Mouse (Mus musculus) thymus, adult 2 months (tissue): ENCODE measurements around the gene Ppp2r3c.

ENCODE experiments used
- CTCF ChIP-seq: fragments of 200-500 bp; IDR thresholded peaks from 2 replicates; pipeline ENCODE4 v1.5.1; 2012; ENCODE audit warnings: mild to moderate bottlenecking, control low read depth, low read length, moderate library complexity, borderline replicate concordance; ENCODE audit not compliant: control insufficient read depth, poor library complexity, insufficient read depth; ENCODE audit errors: extremely low read depth
- POLR2A ChIP-seq: fragments of 200-500 bp; IDR thresholded peaks from 2 replicates; pipeline ENCODE4 v1.6.1; 2012; ENCODE audit warnings: mild to moderate bottlenecking, low read length, control low read depth, moderate library complexity; ENCODE audit not compliant: control insufficient read depth, poor library complexity, insufficient read depth; ENCODE audit errors: extremely low read depth

DNA sequence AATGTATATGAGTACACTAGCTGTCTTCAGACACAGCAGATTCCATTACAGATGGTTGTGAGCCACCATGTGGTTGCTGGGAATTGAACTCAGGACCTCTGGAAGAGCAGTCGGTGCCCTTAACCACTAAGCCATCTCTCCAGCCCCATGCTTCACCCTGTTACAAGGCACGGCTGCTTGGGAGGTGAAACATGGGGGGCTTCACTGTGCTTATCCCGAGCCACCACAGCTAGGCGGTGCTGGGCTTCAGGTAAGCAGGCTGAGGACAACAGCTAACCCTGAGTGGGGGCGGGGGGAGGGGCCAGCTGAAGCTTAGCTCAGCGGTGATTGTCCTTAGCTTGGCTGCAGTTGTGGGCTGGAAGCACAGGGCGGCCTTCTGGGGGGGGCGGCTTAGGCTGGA is 6.7 kb upstream of the Ppp2r3c start:
- TF ChIP-seq POLR2A (no peak), CTCF (no peak)
